Mouse (Mus musculus): ENCODE results near the gene Git1.
A peak's percentile ranks its signal among the peaks of the same experiment; 100 is the strongest.

The Git1 gene

DNA sequence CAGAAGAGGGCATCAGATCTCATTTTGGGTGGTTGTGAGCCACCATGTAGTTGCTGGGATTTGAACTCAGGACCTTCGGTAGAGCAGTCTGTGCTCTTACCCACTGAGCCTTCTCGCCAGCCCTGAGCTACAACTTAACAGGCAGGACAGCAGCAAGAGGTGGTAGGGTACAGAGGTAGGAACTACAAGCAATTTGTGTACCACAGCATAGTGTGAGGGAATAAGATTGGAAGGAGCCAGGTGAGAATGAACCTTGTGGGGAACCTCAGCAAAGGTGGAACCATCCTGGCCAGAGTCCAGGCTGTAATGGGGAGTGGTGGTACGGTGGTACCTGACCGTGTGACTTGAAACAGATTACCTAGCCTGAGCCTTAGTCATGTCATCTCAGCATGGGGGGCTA lies 8.6 kb downstream of the Git1 start:
- no peak for DNase-seq (ENCODE audit: low spot score in 2 of 2)

GRCm38 (mm10) chr11:77502481-77502880 lies 9.1 kb downstream of the Git1 start:
- no peak for DNase-seq (ENCODE audit: low spot score in 2 of 2)

- DNase-seq (ENCODE audit: low spot score in 2 of 2), result no peak
Measured at GRCm38 (mm10) chr11:77503511-77503910, 10.1 kb downstream of the Git1 start.

DNA sequence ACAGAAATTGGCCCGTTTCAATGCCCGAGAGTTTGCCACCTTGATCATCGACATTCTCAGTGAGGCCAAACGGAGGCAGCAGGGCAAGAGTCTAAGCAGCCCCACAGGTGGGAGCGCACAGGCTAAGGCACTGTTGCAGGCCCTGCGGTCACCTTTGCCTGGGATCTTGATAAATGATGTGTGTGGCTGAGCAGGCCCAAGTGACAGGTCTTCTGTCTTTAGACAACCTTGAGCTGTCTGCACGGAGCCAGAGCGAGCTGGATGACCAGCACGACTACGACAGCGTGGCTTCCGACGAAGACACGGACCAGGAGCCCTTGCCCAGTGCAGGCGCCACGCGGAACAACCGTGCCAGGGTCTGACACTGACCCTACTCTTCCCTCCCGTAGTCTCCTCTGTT lies 11.0 kb downstream of the Git1 start:
- no peak for DNase-seq (ENCODE audit: low spot score in 2 of 2)

DNA sequence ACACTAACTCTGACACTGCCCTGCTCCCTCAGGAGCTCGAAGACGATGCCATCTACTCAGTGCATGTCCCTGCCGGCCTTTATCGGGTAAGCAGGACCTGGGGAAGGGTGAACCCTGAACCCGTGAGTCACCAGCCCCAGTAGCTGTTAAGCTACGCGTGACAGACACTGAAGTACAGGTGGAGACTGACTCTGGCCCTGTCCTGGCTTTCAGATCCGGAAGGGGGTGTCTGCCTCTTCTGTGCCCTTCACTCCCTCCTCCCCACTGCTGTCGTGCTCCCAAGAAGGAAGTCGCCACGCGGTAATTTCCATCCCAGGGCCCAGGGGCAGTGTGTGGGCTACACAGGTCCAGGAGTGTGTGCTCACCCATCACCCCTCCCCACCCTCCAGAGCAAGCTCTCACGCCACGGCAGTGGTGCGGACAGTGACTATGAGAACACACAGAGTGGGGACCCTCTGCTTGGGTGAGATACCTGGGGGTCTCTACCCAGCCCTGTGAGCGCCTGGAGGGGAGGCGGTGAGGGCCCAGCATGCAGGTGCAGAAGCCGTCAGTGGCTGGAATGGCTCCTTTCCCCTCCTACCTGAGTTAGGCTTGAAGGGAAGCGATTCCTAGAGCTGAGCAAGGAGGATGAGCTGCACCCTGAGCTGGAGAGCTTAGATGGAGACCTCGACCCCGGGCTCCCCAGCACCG lies 12.1 kb downstream of the Git1 start:
- no peak for DNase-seq (ENCODE audit: low spot score in 2 of 2)

DNA sequence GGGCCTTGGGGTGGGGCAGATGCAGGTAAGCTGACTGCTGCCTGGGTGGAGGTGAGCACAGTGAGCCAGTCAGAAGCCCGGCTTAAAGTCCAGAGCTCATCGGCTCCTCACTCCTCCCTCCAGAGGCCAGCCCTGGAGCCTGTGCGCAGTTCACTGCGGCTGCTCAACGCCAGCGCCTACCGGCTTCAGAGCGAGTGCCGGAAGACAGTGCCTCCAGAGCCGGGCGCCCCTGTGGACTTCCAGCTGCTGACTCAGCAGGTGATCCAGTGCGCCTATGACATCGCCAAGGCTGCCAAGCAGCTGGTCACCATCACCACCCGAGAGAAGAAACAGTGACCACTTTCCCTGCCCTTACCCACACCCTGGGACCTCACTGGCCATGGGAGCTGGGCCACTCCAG lies 12.9 kb downstream of the Git1 start:
- DNase-seq (ENCODE audit: low spot score in 2 of 2), result no peak

- no peak for DNase-seq (ENCODE audit: low spot score in 2 of 2)
Measured at GRCm38 (mm10) chr11:77506941-77507340, 13.6 kb downstream of the Git1 start.

DNA sequence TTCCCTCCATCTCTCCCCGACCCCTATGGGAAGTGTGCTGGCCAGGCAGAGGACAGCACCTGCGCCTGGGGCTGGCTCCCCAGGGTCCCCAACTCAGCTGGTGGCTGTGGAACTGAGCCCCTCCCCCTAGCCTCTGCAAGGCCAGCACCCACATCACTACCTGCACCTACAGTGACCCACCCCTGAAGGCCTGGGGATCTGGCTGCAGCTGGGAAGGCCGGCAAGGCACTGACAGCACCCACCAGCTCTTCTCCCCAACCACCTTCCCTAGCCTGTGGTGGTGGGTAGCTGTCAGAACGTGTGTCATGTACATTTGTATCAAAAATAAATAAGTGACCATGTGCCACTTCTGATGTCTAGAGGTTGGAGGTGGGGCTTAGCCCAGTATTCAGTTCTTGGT lies 14.1 kb downstream of the Git1 start:
- no peak for DNase-seq (ENCODE audit: low spot score in 2 of 2)

DNA sequence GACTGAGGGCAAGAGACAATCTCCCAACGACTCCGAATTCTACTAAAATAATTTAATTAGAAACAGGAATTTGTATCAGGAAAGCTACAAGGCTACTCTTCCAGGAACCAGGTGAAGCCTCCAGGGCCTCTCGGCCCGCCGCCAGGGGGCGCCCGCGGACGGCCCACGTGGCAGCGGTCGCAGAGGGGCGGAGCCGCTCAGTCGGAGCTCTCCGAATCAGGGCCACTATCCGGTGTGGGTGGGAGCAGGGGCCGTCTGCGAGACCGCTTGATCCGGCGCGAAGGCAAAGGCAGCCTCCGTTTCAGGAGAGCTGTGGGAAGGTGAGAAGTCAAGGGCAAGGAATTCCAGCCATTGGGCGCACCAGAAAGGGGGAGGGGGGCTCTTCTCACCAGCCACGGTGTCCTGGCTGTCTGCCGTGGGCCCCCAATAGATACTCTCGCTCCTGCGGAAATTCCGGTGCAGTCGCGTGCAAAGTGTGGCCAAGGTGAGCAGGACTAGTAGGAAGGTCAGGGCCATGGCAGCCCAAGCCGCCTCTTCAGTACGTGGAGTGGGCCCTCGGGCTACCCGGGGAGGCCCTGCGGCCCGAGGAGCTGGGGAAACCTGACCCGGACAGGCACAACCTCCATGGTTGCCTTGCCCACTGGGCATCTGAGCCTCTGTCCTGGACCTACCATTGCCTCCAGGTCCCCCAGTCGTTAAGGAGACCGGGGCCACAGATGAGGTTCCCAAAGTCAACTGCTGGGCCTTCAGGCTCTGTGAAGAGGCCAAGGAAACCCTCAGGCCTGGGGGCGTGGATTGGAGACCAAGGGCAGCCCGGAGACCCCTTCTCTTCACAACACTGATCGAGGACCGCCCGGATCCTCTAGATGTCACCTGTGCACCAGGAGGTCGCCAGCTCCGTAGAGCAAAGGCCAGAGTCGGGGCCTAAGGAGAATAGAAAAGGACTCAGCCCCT lies 15.0 kb downstream of the Git1 start:
- peak; percentile 73 to 85 for DNase-seq (ENCODE audit: low spot score in 2 of 2)

DNA sequence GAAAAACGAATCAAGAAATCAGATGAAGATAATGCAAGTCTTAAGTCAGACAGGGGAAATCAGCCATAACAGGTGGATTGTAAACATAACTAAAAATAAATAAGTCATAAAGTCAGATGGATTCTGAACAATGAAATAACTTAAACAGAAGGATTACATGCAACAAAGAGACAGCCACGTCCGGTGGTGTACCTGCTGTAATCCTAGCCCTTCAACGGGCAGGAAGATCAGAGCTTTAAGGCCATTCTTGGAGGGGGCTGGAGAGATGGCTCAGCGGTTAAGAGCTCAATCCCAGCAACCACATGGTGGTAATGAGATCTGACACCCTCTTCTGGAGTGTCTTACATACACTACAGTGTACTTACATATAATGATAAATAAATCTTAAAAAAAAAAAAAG lies 18.0 kb downstream of the Git1 start:
- no peak for DNase-seq (ENCODE audit: low spot score in 2 of 2)

GRCm38 (mm10) chr11:77512891-77513810 lies 19.8 kb downstream of the Git1 start:
- peak; percentile 82 to 84 for DNase-seq (ENCODE audit: low spot score in 2 of 2)

GRCm38 (mm10) chr11:77513811-77514170 lies 20.4 kb downstream of the Git1 start:
- no peak for DNase-seq (ENCODE audit: low spot score in 2 of 2)

- DNase-seq (ENCODE audit: low spot score in 2 of 2), result no peak
Measured at GRCm38 (mm10) chr11:77514281-77514831, 21.0 kb downstream of the Git1 start.

GRCm38 (mm10) chr11:77514832-77515636 lies 21.7 kb downstream of the Git1 start, which contains the start of gene Abhd15:
Abhd15 (plus strand) TSS chr11:77515121.
- peak; percentile 68 to 87 for DNase-seq (ENCODE audit: low spot score in 2 of 2)

DNA sequence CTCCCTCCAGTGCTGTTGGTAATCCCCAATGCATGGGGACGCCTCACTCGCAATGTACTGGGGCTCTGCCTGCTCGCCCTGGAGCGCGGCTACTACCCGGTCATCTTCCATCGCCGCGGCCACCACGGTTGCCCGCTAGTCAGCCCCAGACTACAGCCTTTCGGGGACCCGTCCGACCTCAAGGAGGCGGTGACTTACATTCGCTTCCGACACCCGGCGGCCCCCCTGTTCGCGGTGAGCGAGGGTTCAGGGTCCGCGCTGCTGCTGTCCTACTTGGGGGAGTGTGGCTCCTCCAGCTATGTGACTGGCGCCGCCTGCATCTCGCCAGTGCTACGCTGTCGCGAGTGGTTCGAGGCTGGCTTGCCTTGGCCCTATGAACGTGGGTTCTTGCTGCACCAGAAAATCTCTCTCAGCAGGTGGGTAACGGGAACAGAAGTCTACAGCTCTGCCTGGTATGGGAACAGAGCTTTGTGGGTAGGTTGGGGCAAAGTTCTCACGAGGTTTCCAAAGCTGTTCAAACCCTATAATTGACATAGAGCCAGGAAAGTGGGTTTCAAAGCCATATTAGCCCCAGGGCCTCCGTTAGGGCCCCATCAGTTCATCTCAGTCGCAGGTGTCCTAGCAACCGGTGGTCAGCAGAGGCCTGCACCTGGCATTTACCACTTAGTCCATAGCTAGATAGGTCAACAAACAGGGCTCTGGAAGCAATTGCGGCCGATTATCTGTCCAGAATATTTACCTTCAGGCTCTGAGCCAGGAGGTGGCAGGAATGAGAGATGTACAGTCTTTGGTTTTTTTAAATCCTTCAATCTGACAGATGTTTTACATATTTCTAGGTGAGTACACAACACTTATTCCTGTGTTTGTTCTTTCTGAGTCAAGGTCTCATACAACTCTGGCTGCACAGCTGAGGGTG lies 22.5 kb downstream of the Git1 start, which contains the start of gene Trp53i13:
Gene Trp53i13 (minus strand): TSS at position 344 of the 916 bp plus-strand sequence.
- DNase-seq (ENCODE audit: low spot score in 2 of 2), result no peak

- no peak for DNase-seq (ENCODE audit: low spot score in 2 of 2)
Measured at GRCm38 (mm10) chr11:77516553-77517425, 23.4 kb downstream of the Git1 start.

GRCm38 (mm10) chr11:77518051-77518798 lies 24.9 kb downstream of the Git1 start:
- DNase-seq (ENCODE audit: low spot score in 2 of 2), result no peak

DNA sequence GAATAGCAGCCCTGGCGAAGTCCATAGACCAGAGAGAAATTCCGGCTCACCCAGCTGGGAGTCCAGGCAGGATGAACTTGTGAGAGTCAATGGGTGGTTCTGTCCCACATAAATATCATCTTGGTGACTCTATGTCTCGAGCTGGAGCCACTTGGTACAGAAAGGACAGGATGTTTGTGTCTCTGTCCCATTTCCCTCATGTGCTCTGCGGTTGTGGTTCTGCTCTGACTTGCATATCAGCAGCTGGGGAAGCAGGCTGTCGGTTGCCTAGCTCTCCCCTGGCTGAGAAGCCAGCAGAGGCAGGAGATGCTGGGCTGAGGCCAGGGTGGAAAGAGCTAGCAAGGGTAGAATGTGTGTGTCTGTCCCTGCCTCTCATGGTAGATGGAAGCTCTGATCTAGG lies 25.7 kb downstream of the Git1 start, which contains the start of gene Gm10392:
Gene Gm10392 (minus strand): TSS at position 156 of the 400 bp plus-strand sequence.
- DNase-seq (ENCODE audit: low spot score in 2 of 2), result no peak
